In the genomic region with DNA sequence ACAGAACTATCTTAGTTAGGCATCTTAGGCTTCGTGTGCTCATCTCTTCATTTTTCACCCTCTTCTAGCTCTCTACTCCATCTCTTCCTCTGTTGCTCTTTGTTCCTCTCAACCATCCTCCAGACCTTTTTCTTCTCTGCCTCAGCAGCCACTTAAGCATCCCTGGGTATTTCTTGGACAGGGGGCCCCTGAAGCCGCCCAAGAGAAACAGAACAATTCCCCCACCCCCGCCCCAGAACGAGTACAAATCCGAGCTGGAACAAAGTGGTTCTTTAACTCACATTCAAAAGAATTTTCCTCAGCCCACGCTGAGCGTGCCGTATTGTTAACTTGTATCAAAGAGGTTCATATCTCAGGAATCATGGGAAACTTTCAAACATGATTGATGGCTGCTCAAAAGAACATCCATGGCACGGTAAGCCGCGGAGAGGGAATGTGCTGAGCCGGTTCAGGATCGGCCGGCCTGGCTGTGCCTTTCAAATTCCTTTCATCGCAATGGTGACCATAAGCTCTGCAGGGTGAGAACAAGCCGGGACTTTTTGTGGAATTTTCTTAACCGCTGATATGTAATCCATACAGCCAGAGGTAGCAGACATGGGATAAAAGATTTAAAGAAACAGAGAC, we compare ENCODE assay signal across 11 mouse cellular contexts.
DNase-seq lines count a peak whose midpoint lies in the region; ATAC-seq lines count a peak whose summit lies in the region.
"Had no signal": no experiment of that assay in that cellular context is flagged by ENCODE, and none has a peak within 500 bp of the region (broad histone marks: within the 10 kb centered on the region; RNA-seq: fewer than 3 reads in every experiment).

No protein-coding gene starts in this region.

- DNase-seq in frontal cortex, postnatal 14 days (ENCODE audit: low spot score in 2 of 2), result no peak
- peak; percentile 29 for DNase-seq in Muller cell, postnatal 12 days (ENCODE audit: inconsistent ontology term)
- DNase-seq in midbrain, embryonic 11.5 days (ENCODE audit: low spot score, missing footprints), result no peak
- DNase-seq in spleen, postnatal 14 days (ENCODE audit: low spot score in 2 of 2), result no peak
- DNase-seq in right cerebral cortex, postnatal 36 days (ENCODE audit: low spot score in 2 of 2), result no peak
- DNase-seq in retina, postnatal 1 day, result no peak
- DNase-seq: kidney, adult 18-20 months; lung, postnatal 10 days had no signal

- no peaks in the 10 kb centered on the region for H3K9me3 ChIP-seq in forebrain, embryonic 16.5 days (ENCODE audit: control insufficient read depth, low read length)
- no peaks in the 10 kb centered on the region for H3K9me3 ChIP-seq in midbrain, embryonic 11.5 days (ENCODE audit: control insufficient read depth, low read length)

- 23% methylated on average over 17 of the region's 17 CpGs for WGBS in forebrain, embryonic 16.5 days
- 47% methylated on average over 17 of the region's 17 CpGs for WGBS in midbrain, embryonic 11.5 days

- peak overlapping the region; percentile 40 for H3K4me2 ChIP-seq in forebrain, embryonic 16.5 days (ENCODE audit: low read length)
- H3K4me2 ChIP-seq in midbrain, embryonic 11.5 days, result no peak overlapping the region

- no peaks in the 10 kb centered on the region for H3K27me3 ChIP-seq in forebrain, embryonic 16.5 days (replicated peaks; ENCODE audit: control insufficient read depth, insufficient read depth, low read length)
- H3K27me3 ChIP-seq in midbrain, embryonic 11.5 days (ENCODE audit: control insufficient read depth, insufficient read depth, low read length), result no peaks in the 10 kb centered on the region

- H3K9ac ChIP-seq in forebrain, embryonic 16.5 days (replicated peaks; ENCODE audit: low read depth, low read length), result peak overlapping the region; percentile 42
- H3K9ac ChIP-seq in midbrain, embryonic 11.5 days (ENCODE audit: low read length), result no peak overlapping the region

- H3K4me1 ChIP-seq in forebrain, embryonic 16.5 days (replicated peaks; ENCODE audit: control insufficient read depth, insufficient read depth, low read length), result peaks cover 9% of the 10 kb centered on the region
- H3K4me1 ChIP-seq in midbrain, embryonic 11.5 days (ENCODE audit: control insufficient read depth, insufficient read depth, low read length), result no peaks in the 10 kb centered on the region

- H3K36me3 ChIP-seq in forebrain, embryonic 16.5 days (ENCODE audit: control insufficient read depth, insufficient read depth), result no peaks in the 10 kb centered on the region
- H3K36me3 ChIP-seq in midbrain, embryonic 11.5 days (ENCODE audit: control insufficient read depth, insufficient read depth, low read length), result no peaks in the 10 kb centered on the region

- no peak overlapping the region for H3K27ac ChIP-seq in forebrain, embryonic 16.5 days (ENCODE audit: low read length)
- no peak overlapping the region for H3K27ac ChIP-seq in midbrain, embryonic 11.5 days (ENCODE audit: low read depth, low read length)

- ATAC-seq in frontal cortex, adult (ENCODE audit: low TSS enrichment), result peak; percentile 50; the same call in 1 of the 2 replicates
- peak; percentile 31; the same call in 1 of the 2 replicates for ATAC-seq in forebrain, embryonic 16.5 days
- ATAC-seq in midbrain, embryonic 11.5 days (ENCODE audit: low FRiP score), result peak; percentile 72
- ATAC-seq: Patski had no signal

- H3K4me3 ChIP-seq in forebrain, embryonic 16.5 days (replicated peaks; ENCODE audit: low read length), result peak overlapping the region; percentile 22; the same call in 1 of the 2 replicates
- no peak overlapping the region for H3K4me3 ChIP-seq in midbrain, embryonic 11.5 days (ENCODE audit: low read depth, low read length)
